Mouse (Mus musculus) E14TG2a.4 (cell line): ENCODE results near the gene Cbfa2t2.

ENCODE experiments used
- CTCF ChIP-seq: conservative IDR thresholded peaks from 2 replicates; pipeline ENCODE4 v1.5.1; 2014; ENCODE audit warnings: low read length
- NANOG ChIP-seq: IDR thresholded peaks from 2 replicates; pipeline ENCODE4 v1.6.1; 2014; ENCODE audit warnings: borderline replicate concordance, low read length, mixed read lengths

DNA sequence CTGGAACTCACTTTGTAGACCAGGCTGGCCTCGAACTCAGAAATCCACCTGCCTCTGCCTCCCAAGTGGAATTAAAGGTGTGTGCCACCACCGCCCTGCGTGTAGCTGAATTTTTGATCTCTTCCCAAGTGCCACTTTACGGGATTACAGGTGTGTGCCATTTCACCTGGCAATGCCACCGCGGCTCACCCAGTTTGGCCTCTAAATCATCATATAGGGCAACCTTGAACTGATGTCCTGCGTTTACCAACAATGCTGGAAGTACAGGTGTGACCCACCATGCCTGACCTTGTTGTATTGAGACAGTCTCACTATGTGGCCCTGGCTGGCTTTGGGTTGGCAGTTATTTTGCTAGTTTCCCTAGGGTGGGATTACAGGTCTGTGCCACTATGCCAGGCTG, 1.6 kb upstream of the Cbfa2t2 start:
- TF ChIP-seq CTCF (no peak), NANOG (no peak)
